Mouse (Mus musculus): ENCODE data around the gene Spns1. TPM values are rescaled to one million over a fixed set of nuclear protein-coding genes. Genes with fewer than 3 reads are reported as not detected.
"Not testable (repeated sequence)": the region's sequence is repeated elsewhere in the genome, so short reads cannot be mapped to it uniquely, and the experiment has no call there.

Gene Spns1
- polyA plus RNA-seq, 2 experiments = 47.0 to 158 TPM

DNA sequence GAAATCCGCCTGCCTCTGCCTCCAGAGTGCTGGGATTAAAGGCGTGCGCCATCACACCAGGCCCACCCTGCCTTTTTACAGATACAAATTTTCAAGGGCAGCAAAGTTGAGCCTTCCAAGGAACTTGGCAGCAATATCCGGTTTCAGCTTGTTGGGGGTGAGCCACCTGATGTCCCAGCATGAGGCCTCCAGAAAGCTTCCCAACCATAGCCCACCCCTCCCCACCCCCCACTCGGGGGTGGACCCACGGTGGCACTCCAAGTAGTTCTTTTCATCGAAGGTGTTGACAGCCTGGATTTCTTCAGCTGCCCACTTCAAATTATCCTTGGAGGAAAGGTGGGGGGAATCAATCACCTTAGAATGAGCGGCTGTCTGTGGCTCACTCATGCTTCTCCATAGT is 38.3 kb downstream of the Spns1 start:
- Histone ChIP-seq H3K9me3 (ENCODE audit: control insufficient read depth, low read length) (no peaks in the 10 kb centered on the region), H3K36me3 (ENCODE audit: control insufficient read depth, insufficient read depth, low read length) (no peaks in the 10 kb centered on the region), H3K9ac (ENCODE audit: low read depth, low read length, severe bottlenecking) (no peak overlapping the region), H3K4me1 (ENCODE audit: control insufficient read depth, insufficient read depth, low read length) (no peaks in the 10 kb centered on the region), H3K4me3 (replicated peaks; ENCODE audit: low read length) (no peak overlapping the region), H3K4me2 (replicated peaks; ENCODE audit: low read depth, low read length, severe bottlenecking) (no peak overlapping the region), H3K27ac (replicated peaks; ENCODE audit: low read depth, low read length) (no peak overlapping the region), H3K27me3 (ENCODE audit: control insufficient read depth, insufficient read depth, low read length) (no peaks in the 10 kb centered on the region)
- ATAC-seq (ENCODE audit: low FRiP score, low read depth) (no peak), DNase-seq (ENCODE audit: low spot score) (no peak)
- WGBS = 76% methylated on average over 8 of the region's 8 CpGs
- no peak for TF ChIP-seq POLR2A (IDR thresholded peaks at IDR 0.05; ENCODE audit: borderline replicate concordance, extremely low read depth, insufficient read depth, insufficient read length)

DNA sequence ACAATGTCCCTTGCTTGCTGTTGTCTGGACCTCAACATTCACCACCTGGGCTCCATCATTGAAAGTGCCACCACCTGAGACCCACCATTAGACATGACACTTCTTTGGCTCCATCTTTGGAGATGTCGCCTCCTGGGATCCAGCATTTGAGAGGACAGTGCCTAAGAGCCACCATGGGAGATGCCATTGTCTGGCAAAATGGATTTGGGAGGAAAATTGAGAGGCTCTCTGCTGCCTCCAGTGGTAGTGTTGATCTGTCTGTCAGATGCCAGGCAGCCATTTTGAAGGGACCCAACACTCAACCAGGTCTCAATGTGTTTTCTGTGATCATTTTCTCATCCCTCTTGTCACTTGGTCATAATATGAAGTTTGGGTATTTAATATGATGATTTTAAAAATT is 41.7 kb downstream of the Spns1 start:
- Histone ChIP-seq H3K4me3 (replicated peaks; ENCODE audit: low read length) (no peak overlapping the region), H3K9me3 (ENCODE audit: control insufficient read depth, low read length) (no peaks in the 10 kb centered on the region), H3K4me2 (replicated peaks; ENCODE audit: low read depth, low read length, severe bottlenecking) (no peak overlapping the region), H3K36me3 (ENCODE audit: control insufficient read depth, insufficient read depth, low read length) (no peaks in the 10 kb centered on the region), H3K27me3 (ENCODE audit: control insufficient read depth, insufficient read depth, low read length) (no peaks in the 10 kb centered on the region), H3K4me1 (ENCODE audit: control insufficient read depth, insufficient read depth, low read length) (no peaks in the 10 kb centered on the region), H3K27ac (replicated peaks; ENCODE audit: low read depth, low read length) (no peak overlapping the region), H3K9ac (ENCODE audit: low read depth, low read length, severe bottlenecking) (no peak overlapping the region)
- TF ChIP-seq POLR2A (IDR thresholded peaks at IDR 0.05; ENCODE audit: borderline replicate concordance, extremely low read depth, insufficient read depth, insufficient read length) = no peak
- ATAC-seq (ENCODE audit: low FRiP score, low read depth) = no peak
- no peak for DNase-seq (ENCODE audit: low spot score)
- whole genome bisulfite sequencing = 92% methylated on average over 1 of the region's 1 CpGs

- Histone ChIP-seq H3K36me3 (ENCODE audit: control insufficient read depth, insufficient read depth, low read length) (no peaks in the 10 kb centered on the region), H3K4me1 (ENCODE audit: control insufficient read depth, insufficient read depth, low read length) (no peaks in the 10 kb centered on the region), H3K27me3 (ENCODE audit: control insufficient read depth, insufficient read depth, low read length) (no peaks in the 10 kb centered on the region), H3K4me2 (replicated peaks; ENCODE audit: low read depth, low read length, severe bottlenecking) (no peak overlapping the region), H3K4me3 (replicated peaks; ENCODE audit: low read length) (no peak overlapping the region), H3K9me3 (ENCODE audit: control insufficient read depth, low read length) (no peaks in the 10 kb centered on the region), H3K27ac (replicated peaks; ENCODE audit: low read depth, low read length) (no peak overlapping the region), H3K9ac (ENCODE audit: low read depth, low read length, severe bottlenecking) (no peak overlapping the region)
- TF ChIP-seq POLR2A (IDR thresholded peaks at IDR 0.05; ENCODE audit: borderline replicate concordance, extremely low read depth, insufficient read depth, insufficient read length) = no peak
- DNase-seq (ENCODE audit: low spot score) = no peak
- WGBS = 73% methylated on average over 3 of the region's 3 CpGs
- ATAC-seq (ENCODE audit: low FRiP score, low read depth) = no peak
Measured at GRCm38 (mm10) chr7:126332691-126333090, 44.6 kb downstream of the Spns1 start.

- WGBS = 46% methylated on average over 2 of the region's 2 CpGs
- no peak overlapping the region for H3K4me2 ChIP-seq (replicated peaks; ENCODE audit: low read depth, low read length, severe bottlenecking)
- H3K27me3 ChIP-seq (ENCODE audit: control insufficient read depth, insufficient read depth, low read length) = no peaks in the 10 kb centered on the region
- no peaks in the 10 kb centered on the region for H3K4me1 ChIP-seq (ENCODE audit: control insufficient read depth, insufficient read depth, low read length)
- no peak overlapping the region for H3K9ac ChIP-seq (ENCODE audit: low read depth, low read length, severe bottlenecking)
- ATAC-seq (ENCODE audit: low FRiP score, low read depth) (no peak), DNase-seq (ENCODE audit: low spot score) (no peak)
- H3K27ac ChIP-seq (replicated peaks; ENCODE audit: low read depth, low read length) = no peak overlapping the region
- H3K36me3 ChIP-seq (ENCODE audit: control insufficient read depth, insufficient read depth, low read length) = no peaks in the 10 kb centered on the region
- H3K9me3 ChIP-seq (ENCODE audit: control insufficient read depth, low read length) = no peaks in the 10 kb centered on the region
- no peak overlapping the region for H3K4me3 ChIP-seq (replicated peaks; ENCODE audit: low read length)
- no peak for TF ChIP-seq POLR2A (IDR thresholded peaks at IDR 0.05; ENCODE audit: borderline replicate concordance, extremely low read depth, insufficient read depth, insufficient read length)
Measured at GRCm38 (mm10) chr7:126330693-126331092, 46.6 kb downstream of the Spns1 start.

GRCm38 (mm10) chr7:126329907-126330645 is 47.2 kb downstream of the Spns1 start:
- no peak for TF ChIP-seq POLR2A (IDR thresholded peaks at IDR 0.05; ENCODE audit: borderline replicate concordance, extremely low read depth, insufficient read depth, insufficient read length)
- no peaks in the 10 kb centered on the region for H3K4me1 ChIP-seq (ENCODE audit: control insufficient read depth, insufficient read depth, low read length)
- no peak overlapping the region for H3K9ac ChIP-seq (ENCODE audit: low read depth, low read length, severe bottlenecking)
- DNase-seq (ENCODE audit: low spot score) = no peak
- H3K4me2 ChIP-seq (replicated peaks; ENCODE audit: low read depth, low read length, severe bottlenecking) = no peak overlapping the region
- H3K27ac ChIP-seq (replicated peaks; ENCODE audit: low read depth, low read length) = no peak overlapping the region
- no peaks in the 10 kb centered on the region for H3K9me3 ChIP-seq (ENCODE audit: control insufficient read depth, low read length)
- no peaks in the 10 kb centered on the region for H3K36me3 ChIP-seq (ENCODE audit: control insufficient read depth, insufficient read depth, low read length)
- no peak for ATAC-seq (ENCODE audit: low FRiP score, low read depth)
- 85% methylated on average over 9 of the region's 9 CpGs for WGBS
- no peaks in the 10 kb centered on the region for H3K27me3 ChIP-seq (ENCODE audit: control insufficient read depth, insufficient read depth, low read length)
- H3K4me3 ChIP-seq (replicated peaks; ENCODE audit: low read length) = no peak overlapping the region

DNA sequence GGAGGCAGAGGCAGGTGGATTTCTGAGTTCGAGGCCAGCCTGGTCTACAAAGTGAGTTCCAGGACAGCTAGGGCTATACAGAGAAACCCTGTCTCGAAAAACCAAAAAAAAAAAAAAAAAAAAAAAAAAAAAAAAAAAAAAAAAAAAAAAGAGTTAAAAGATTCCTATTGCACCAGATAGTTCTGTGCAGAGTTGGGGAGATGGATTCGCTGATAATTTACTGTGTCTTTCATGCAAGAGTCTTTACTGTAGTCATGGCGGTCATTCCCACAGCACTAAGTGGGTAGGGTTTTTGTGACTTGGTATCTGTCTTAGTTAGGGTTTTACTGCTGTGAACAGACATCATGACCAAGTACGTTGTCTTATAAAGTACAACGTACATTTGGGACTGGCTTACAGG is 48.4 kb downstream of the Spns1 start:
- H3K9ac ChIP-seq (ENCODE audit: low read depth, low read length, severe bottlenecking); ATAC-seq (ENCODE audit: low FRiP score, low read depth); H3K27me3 ChIP-seq (ENCODE audit: control insufficient read depth, insufficient read depth, low read length); H3K4me3 ChIP-seq (replicated peaks; ENCODE audit: low read length); H3K4me2 ChIP-seq (replicated peaks; ENCODE audit: low read depth, low read length, severe bottlenecking); H3K36me3 ChIP-seq (ENCODE audit: control insufficient read depth, insufficient read depth, low read length); H3K27ac ChIP-seq (replicated peaks; ENCODE audit: low read depth, low read length); H3K9me3 ChIP-seq (ENCODE audit: control insufficient read depth, low read length); H3K4me1 ChIP-seq (ENCODE audit: control insufficient read depth, insufficient read depth, low read length); DNase-seq (ENCODE audit: low spot score): not testable (repeated sequence)
- 84% methylated on average over 5 of the region's 6 CpGs for WGBS

DNA sequence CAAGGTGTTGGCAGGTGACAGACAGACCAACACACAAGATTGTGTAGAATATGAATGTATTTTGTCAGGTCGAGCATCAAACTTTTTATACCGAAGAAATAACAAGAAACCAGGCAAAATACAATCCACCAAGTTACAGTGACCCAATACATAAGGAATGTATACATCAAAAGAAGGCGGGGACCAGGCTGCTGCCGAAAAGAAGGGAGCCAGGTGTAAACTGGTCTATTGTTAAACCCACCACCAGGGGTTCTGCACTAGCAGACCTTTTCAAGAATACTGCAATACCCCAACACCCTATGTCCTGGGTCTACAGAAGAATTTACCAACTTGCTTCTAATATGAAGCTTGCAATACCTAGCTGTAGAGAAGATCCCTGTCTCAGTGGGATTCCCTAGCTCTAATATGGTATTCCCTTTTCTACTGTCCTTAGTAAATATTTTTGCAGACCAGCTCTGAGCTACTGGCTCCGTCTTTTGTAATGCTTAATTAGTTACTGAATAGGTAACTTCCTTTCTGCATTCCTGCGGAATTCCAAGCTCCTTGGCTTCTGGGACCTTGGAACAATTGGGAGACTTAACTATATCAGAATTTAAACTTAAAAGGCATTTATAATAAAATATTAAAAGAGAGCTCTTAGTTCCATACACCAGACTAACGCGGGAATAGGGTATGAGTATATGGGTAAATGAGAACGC is 51.5 kb downstream of the Spns1 start:
- 24% methylated on average over 9 of the region's 9 CpGs for WGBS
- H3K4me1 ChIP-seq (ENCODE audit: control insufficient read depth, insufficient read depth, low read length) = not testable (repeated sequence)

More for the DNA sequence above, 51.5 kb downstream of the Spns1 start:
- not testable (repeated sequence) for H3K27me3 ChIP-seq (ENCODE audit: control insufficient read depth, insufficient read depth, low read length); DNase-seq (ENCODE audit: low spot score); H3K9me3 ChIP-seq (ENCODE audit: control insufficient read depth, low read length); H3K4me2 ChIP-seq (replicated peaks; ENCODE audit: low read depth, low read length, severe bottlenecking); H3K9ac ChIP-seq (ENCODE audit: low read depth, low read length, severe bottlenecking); H3K27ac ChIP-seq (replicated peaks; ENCODE audit: low read depth, low read length); H3K4me3 ChIP-seq (replicated peaks; ENCODE audit: low read length); H3K36me3 ChIP-seq (ENCODE audit: control insufficient read depth, insufficient read depth, low read length); ATAC-seq (ENCODE audit: low FRiP score, low read depth)

Data from limb, embryonic 14.5 days (tissue).